Mouse (Mus musculus) embryonic facial prominence, embryonic 12.5 days (tissue): ENCODE data around the gene Abtb2. TPM values are rescaled to one million over a fixed set of nuclear protein-coding genes. Genes with fewer than 3 reads are reported as not detected.
"Not testable (repeated sequence)": the region's sequence is repeated elsewhere in the genome, so short reads cannot be mapped to it uniquely, and the experiment has no call there.

ENCODE experiments used
- ATAC-seq: fragments of 200-750 bp; cut with Nextera tagmentation; 2 replicates; pipeline ENCODE4 v1.8.0; 2017; ENCODE audit not compliant: insufficient number of reproducible peaks, insufficient read depth, low FRiP score, low TSS enrichment
- H3K27ac ChIP-seq: fragments of 300-500 bp; sonication (generic); 2 replicates; pipeline ENCODE4 v1.5.1; 2016; ENCODE audit warnings: mild to moderate bottlenecking
- H3K27me3 ChIP-seq: fragments of 300-500 bp; sonication (generic); 2 replicates; pipeline ENCODE4 v1.6.1; 2016; ENCODE audit warnings: mild to moderate bottlenecking, moderate library complexity
- H3K36me3 ChIP-seq: fragments of 300-500 bp; sonication (generic); 2 replicates; pipeline ENCODE4 v1.6.1; 2016; ENCODE audit warnings: mild to moderate bottlenecking
- H3K4me1 ChIP-seq: fragments of 300-500 bp; sonication (generic); 2 replicates; pipeline ENCODE4 v1.6.1; 2016
- H3K4me2 ChIP-seq: fragments of 300-500 bp; sonication (generic); replicated peaks from 2 replicates; pipeline ENCODE4 v1.6.1; 2016; ENCODE audit warnings: mild to moderate bottlenecking, moderate library complexity
- H3K4me3 ChIP-seq: fragments of 300-500 bp; sonication (generic); 2 replicates; pipeline ENCODE4 v1.5.1; 2016; ENCODE audit warnings: mild to moderate bottlenecking
- H3K9ac ChIP-seq: fragments of 300-500 bp; sonication (generic); 2 replicates; pipeline ENCODE4 v1.6.1; 2016; ENCODE audit warnings: mild to moderate bottlenecking, moderate library complexity
- H3K9me3 ChIP-seq: fragments of 300-500 bp; sonication (generic); 2 replicates; pipeline ENCODE4 v1.6.1; 2016; ENCODE audit warnings: mild to moderate bottlenecking, moderate library complexity
- WGBS: fragments of 180-500 bp; shearing (Covaris S2); methylation state at CpG from one replicate; pipeline ENCODE4 v1.1.7; 2016; 5-methylcytosine and 5-hydroxymethylcytosine counted together
- polyA plus RNA-seq: library from polyadenylated mRNA; unstranded; fragments of >200 nt; fragmentation: Nextera tagmentation; extraction: Ambion mirVana; gene quantifications from 2 replicates; pipeline ENCODE4 v1.2.1, GENCODE M21; 2016

Gene Abtb2
- polyA plus RNA-seq, result 21.2 and 22.7 TPM in 2 replicates

DNA sequence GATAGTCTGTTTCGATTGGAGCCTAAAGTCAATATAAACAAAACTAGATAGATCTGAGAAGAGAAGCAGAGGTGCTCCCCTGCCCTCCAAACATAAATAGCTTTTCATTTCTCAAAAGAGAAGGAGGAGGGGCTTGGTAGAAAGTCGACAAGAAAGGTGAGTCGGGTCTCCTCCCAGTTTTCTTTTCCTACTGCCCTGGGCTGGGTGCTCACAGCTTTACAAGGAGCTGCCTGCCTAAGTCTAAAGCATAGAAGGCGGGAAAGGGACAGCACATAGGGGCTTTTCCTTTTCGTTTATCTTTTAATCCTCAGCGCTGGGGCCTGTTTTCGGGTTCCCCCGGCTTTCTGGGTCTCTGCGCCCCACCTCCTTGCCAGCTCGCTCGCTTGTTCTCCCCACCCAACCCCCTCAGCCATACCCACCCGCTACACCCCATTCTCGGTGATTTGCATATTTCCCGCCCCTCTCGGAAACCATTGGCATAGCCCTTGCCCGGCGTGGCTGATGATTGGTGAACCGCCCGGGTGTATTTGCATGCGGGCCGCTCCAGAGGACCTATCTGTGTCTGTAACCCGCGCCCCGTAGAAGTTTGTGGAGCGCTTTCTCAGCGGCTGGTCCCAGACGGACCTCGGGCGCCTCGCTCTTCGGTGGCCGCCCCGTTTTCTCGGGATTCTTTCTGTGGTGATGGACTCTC, at the start of gene Abtb2:
Gene Abtb2 (plus strand): TSS at position 579 of the 691 bp plus-strand sequence.
- H3K36me3 ChIP-seq, result no peaks in the 10 kb centered on the region
- peak within 1 kb of the TSS; percentile 92 for H3K27ac ChIP-seq
- H3K4me2 ChIP-seq, result peak within 1 kb of the TSS; percentile 88
- peak; percentile 95 for ATAC-seq
- H3K9me3 ChIP-seq, result no peaks in the 10 kb centered on the region
- peaks cover 6% of the 10 kb centered on the region; the same call in 1 of the 2 replicates for H3K27me3 ChIP-seq
- peak within 1 kb of the TSS; percentile 79 for H3K9ac ChIP-seq
- WGBS, result under 1% methylated on average over 34 of the region's 34 CpGs
- peak within 1 kb of the TSS; percentile 77 for H3K4me3 ChIP-seq
- H3K4me1 ChIP-seq, result peaks cover 40% of the 10 kb centered on the region

DNA sequence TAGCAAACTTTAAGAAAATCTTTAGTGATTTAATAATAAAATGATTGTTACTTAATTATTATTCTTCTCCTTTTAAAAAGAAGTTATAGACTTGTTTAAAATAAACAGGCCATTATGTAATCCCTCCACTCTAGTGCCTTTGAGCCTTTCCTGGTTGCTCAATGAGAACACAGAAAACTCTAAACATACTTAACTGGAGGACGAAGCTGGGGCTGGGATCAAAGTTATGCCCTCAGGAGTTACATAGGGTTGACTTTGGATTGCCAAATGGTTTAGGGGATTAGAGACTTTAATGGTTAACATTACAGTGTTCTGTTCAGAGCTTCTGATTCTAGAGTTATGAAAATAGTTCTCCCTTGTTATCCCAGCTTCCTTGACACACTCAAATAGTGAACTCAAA, 49.6 kb upstream of the Abtb2 start:
- 36% methylated on average over 1 of the region's 1 CpGs for WGBS
- no peak overlapping the region for H3K9ac ChIP-seq
- H3K36me3 ChIP-seq, result no peaks in the 10 kb centered on the region
- H3K27ac ChIP-seq, result no peak overlapping the region
- no peak for ATAC-seq
- H3K4me2 ChIP-seq, result no peak overlapping the region
- H3K9me3 ChIP-seq, result no peaks in the 10 kb centered on the region
- no peaks in the 10 kb centered on the region for H3K27me3 ChIP-seq
- no peak overlapping the region for H3K4me3 ChIP-seq
- H3K4me1 ChIP-seq, result no peaks in the 10 kb centered on the region

DNA sequence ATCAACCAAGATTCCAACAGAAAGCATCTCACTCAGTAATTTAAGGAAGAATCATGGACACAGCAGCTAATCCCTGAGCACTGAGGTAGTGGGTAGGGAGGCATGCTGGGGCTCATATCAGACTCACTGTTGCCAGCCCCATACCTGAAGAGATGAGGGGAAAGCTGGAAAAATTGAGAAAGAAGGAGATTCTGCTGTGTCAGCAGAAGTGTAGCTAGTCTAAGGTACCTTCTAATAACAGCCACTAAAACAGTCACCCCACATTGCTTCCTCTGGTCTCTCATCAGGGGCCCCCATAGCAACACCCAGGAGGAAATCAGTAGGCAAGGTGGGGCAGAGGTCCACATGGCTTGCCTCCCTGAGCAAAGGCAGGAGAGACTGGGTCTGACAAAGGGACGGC, 40.5 kb upstream of the Abtb2 start:
- no peak overlapping the region for H3K4me3 ChIP-seq
- no peak overlapping the region for H3K9ac ChIP-seq
- H3K27me3 ChIP-seq, result no peaks in the 10 kb centered on the region
- H3K9me3 ChIP-seq, result no peaks in the 10 kb centered on the region
- no peaks in the 10 kb centered on the region for H3K4me1 ChIP-seq
- no peak overlapping the region for H3K27ac ChIP-seq
- H3K36me3 ChIP-seq, result no peaks in the 10 kb centered on the region
- 78% methylated on average over 1 of the region's 1 CpGs for WGBS
- H3K4me2 ChIP-seq, result no peak overlapping the region
- ATAC-seq, result no peak

DNA sequence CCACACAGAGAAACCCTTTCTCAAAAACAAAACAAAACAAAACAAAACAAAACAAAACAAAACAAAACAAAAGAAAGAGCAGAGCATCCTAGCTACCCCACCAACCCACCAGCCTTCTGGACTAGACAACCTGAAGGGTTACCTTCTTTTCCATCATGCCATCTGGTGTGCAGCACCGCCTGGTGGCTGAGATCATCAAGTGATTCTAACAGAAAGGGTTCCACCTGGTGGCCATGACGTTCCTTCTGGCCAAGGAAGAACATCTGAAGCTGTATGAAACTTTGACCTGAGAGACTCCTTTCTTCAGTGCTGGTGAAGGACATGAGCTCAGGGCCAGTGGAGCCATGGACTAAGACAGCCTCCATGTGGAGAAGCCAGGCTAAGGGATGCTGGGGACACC, 19.0 kb upstream of the Abtb2 start:
- H3K9ac ChIP-seq, result no peak overlapping the region
- H3K27ac ChIP-seq, result no peak overlapping the region
- H3K27me3 ChIP-seq, result no peaks in the 10 kb centered on the region
- H3K4me3 ChIP-seq, result no peak overlapping the region
- no peak overlapping the region for H3K4me2 ChIP-seq
- 10% methylated on average over 2 of the region's 2 CpGs for WGBS
- no peak for ATAC-seq
- H3K4me1 ChIP-seq, result no peaks in the 10 kb centered on the region
- no peaks in the 10 kb centered on the region for H3K36me3 ChIP-seq
- no peaks in the 10 kb centered on the region for H3K9me3 ChIP-seq

DNA sequence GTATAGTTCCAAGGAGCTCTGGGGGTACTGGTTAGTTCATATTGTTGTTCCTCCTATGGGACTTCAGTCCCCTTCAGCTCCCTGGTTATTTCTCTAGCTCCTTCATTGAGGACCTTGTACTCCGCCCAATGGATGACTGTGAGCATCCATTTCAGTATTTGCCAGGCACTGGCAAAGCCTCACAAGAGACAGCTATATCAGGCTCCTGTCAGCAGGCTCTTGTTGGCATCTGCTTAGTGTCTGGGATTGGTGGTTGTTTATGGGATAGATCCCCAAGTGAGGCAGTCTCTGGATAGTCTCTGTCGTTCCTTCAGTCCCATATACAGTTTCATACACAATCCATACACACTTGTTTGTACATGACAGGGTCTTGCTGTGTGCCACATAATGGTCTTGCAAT, 15.8 kb upstream of the Abtb2 start:
- not testable (repeated sequence) for H3K27ac ChIP-seq, H3K27me3 ChIP-seq, H3K9ac ChIP-seq, H3K4me2 ChIP-seq, H3K9me3 ChIP-seq, H3K4me1 ChIP-seq, ATAC-seq, H3K4me3 ChIP-seq, H3K36me3 ChIP-seq
- 88% methylated on average over 2 of the region's 2 CpGs for WGBS

DNA sequence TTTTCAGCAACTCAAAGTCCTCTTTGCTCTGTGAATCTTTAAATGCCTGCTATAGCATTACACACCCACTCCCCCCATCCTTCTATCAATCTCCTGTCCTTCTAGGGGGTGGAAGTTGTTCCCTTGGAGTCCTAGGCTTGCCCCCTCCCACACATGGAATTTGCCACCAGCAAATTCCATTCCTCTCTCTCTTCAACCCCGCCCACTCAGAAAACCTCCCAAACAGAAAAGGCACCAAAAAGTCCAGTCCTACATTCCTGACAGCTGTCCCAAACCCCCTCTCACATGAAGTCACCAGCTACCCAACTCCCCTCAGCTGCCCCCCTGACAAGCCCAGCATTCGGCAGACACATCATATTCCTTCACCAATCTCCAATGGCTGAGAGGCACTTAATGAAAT, 12.1 kb upstream of the Abtb2 start:
- Histone ChIP-seq H3K36me3 (no peaks in the 10 kb centered on the region), H3K9me3 (no peaks in the 10 kb centered on the region), H3K27me3 (no peaks in the 10 kb centered on the region), H3K4me3 (no peak overlapping the region), H3K27ac (no peak overlapping the region), H3K4me2 (no peak overlapping the region), H3K9ac (no peak overlapping the region), H3K4me1 (no peaks in the 10 kb centered on the region)
- no peak for ATAC-seq
- WGBS, result 53% methylated on average over 2 of the region's 2 CpGs

DNA sequence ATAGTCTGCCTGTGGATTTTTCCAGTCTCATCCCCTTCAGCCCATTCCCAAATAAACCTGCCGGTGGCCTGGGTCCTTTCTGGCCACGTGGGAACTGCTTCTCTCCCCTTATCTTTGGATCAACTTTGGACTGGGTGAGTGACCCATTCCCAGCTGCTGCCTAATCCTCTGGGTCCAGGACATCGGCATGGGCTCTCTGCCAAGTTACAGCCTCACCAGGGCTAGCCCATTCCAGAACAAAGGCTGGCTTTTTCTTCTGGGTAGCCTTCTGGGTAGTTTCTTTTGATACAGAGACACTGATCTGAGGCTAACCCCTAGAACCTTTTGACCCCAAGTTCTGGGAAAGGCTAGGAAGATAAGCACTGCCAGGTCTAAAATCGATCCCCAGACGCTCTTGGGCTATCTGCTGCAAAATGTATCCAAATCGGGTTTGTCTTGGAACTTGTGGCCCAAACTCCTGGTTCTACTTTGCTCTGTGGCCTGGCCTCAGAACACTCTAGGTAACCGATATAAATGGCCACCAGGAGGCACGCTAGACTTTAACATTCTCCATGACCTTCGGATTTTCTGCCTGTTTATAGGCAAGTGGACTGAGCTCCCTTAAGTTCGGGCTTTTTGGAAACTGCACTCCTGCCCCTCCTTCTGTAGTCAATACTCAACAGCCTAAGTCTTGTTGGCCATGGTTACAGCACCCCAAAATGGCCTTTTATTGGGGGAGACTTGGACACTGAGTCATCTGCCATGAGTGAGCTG, 9.8 kb upstream of the Abtb2 start:
- 0 out of 2 replicates have a peak, but pooled peaks have one; percentile 35 for ATAC-seq
- Histone ChIP-seq H3K9me3 (no peaks in the 10 kb centered on the region), H3K4me3 (no peak overlapping the region), H3K9ac (no peak overlapping the region), H3K27me3 (no peaks in the 10 kb centered on the region), H3K27ac (no peak overlapping the region), H3K4me2 (no peak overlapping the region), H3K4me1 (no peaks in the 10 kb centered on the region), H3K36me3 (no peaks in the 10 kb centered on the region)
- WGBS, result 53% methylated on average over 10 of the region's 10 CpGs

DNA sequence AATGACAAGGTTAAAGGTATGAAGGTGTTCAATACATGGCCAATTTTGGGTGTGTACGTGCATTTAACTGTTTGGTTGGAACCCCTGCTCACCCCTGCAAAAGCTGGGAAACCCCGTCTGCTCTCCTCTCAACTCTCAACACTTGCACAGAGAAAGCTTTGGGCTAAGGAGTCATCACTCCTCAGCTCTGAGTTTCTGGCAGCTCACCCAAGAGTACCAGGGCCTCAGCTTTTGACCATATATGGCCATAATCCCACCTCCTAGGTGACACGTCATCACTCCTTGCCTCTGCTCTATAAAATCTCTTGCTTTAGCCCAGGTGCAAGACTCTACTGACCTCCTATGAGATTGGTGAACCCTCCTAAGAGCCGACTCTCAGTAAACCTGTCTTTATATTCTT, 5.2 kb upstream of the Abtb2 start:
- ATAC-seq, result no peak
- 77% methylated on average over 4 of the region's 4 CpGs for WGBS
- H3K9me3 ChIP-seq, result no peaks in the 10 kb centered on the region
- no peak overlapping the region for H3K9ac ChIP-seq
- no peaks in the 10 kb centered on the region for H3K36me3 ChIP-seq
- no peak overlapping the region for H3K27ac ChIP-seq
- peaks cover 6% of the 10 kb centered on the region; the same call in 1 of the 2 replicates for H3K4me1 ChIP-seq
- H3K4me3 ChIP-seq, result no peak overlapping the region
- peaks cover 6% of the 10 kb centered on the region; the same call in 1 of the 2 replicates for H3K27me3 ChIP-seq
- no peak overlapping the region for H3K4me2 ChIP-seq

DNA sequence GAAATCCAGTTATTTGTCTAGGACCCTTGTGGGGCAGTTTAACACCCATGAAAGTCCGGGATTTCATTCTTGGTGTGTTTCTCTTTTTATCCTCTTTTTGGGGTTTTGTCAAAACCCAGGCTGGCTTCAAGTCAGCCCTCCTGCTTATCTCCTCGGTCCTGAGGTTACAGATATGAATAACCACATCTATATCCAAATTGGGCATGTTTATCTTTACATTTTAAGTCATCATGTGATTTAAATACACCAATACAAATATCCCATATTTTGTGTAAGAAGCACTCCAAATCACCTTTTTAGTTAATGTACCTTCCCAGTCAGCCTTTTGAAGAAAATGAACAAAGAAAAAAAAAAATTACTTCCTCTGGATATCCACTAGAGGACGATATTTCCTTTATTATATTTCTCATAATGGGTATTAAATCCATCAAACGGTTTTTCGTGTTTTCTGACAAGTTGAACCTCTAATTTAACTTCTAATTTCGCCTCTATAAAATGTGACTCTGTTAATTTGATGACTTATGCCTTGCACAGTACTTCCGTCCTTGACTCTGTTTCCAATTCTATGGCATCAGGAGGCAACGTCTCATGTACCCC, 1.6 kb upstream of the Abtb2 start:
- H3K9ac ChIP-seq, result no peak overlapping the region
- H3K36me3 ChIP-seq, result no peaks in the 10 kb centered on the region
- WGBS, result 15% methylated on average over 8 of the region's 8 CpGs
- no peak for ATAC-seq
- H3K4me3 ChIP-seq, result peak overlapping the region; percentile 77
- H3K4me2 ChIP-seq, result peak overlapping the region; percentile 88
- peaks cover 27% of the 10 kb centered on the region for H3K4me1 ChIP-seq
- no peaks in the 10 kb centered on the region for H3K9me3 ChIP-seq
- H3K27me3 ChIP-seq, result peaks cover 6% of the 10 kb centered on the region; the same call in 1 of the 2 replicates
- no peak overlapping the region for H3K27ac ChIP-seq

DNA sequence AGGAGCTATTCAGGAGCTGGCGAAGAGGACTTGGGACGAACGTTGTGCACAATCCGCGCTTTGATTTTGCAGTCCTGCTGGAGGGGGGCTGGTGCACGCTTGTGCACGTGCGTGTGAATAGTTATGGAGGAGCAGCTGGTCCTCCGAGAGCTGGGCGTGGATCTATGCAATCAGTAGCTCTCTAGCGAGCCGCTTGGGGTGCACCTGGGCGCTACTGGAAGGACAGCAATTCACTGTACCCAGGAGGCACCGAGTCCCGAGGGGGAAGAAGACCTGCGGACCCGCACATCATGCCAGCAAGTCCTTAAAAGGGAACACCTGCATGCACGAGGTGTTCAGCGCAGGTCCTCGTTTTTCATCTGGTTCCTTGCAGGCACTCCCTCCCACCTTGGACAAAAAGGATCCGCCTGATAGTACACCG, 929 bp upstream of the Abtb2 start:
- Histone ChIP-seq H3K36me3 (no peaks in the 10 kb centered on the region), H3K4me3 (peak overlapping the region; percentile 77), H3K9me3 (no peaks in the 10 kb centered on the region), H3K27me3 (peaks cover 6% of the 10 kb centered on the region; the same call in 1 of the 2 replicates), H3K27ac (no peak overlapping the region), H3K4me2 (peak overlapping the region; percentile 88), H3K9ac (peak overlapping the region; percentile 2; the same call in 1 of the 2 replicates), H3K4me1 (peaks cover 34% of the 10 kb centered on the region)
- under 1% methylated on average over 22 of the region's 22 CpGs for WGBS
- 0 out of 2 replicates have a peak, but pooled peaks have one; percentile 3 for ATAC-seq

GRCm38 (mm10) chr2:103566423-103566712, 258 bp downstream of the Abtb2 start:
- no peaks in the 10 kb centered on the region for H3K9me3 ChIP-seq
- no peaks in the 10 kb centered on the region for H3K36me3 ChIP-seq
- peak overlapping the region; percentile 79 for H3K9ac ChIP-seq
- WGBS, result under 1% methylated on average over 40 of the region's 40 CpGs
- H3K4me3 ChIP-seq, result peak overlapping the region; percentile 77
- peak overlapping the region; percentile 88 for H3K4me2 ChIP-seq
- H3K27ac ChIP-seq, result peak overlapping the region; percentile 92
- peaks cover 6% of the 10 kb centered on the region; the same call in 1 of the 2 replicates for H3K27me3 ChIP-seq
- peaks cover 45% of the 10 kb centered on the region for H3K4me1 ChIP-seq
- ATAC-seq, result peak; percentile 48; the same call in 1 of the 2 replicates
